Mouse (Mus musculus): ENCODE measurements at regions not wholly inside any gene's neighbourhood (a gene's known extent, or its start where the extent isn't known, plus 50 kb on each side); places are given as distances from the start of the nearest gene placed in this dataset.

- DNase-seq = no peak
These were observed 83.1 kb downstream of the Stk35 start for GRCm38 (mm10) chr2:129883417-129883816.

- DNase-seq = no peak
These were observed 84.0 kb downstream of the Stk35 start for GRCm38 (mm10) chr2:129884316-129884715.

DNA sequence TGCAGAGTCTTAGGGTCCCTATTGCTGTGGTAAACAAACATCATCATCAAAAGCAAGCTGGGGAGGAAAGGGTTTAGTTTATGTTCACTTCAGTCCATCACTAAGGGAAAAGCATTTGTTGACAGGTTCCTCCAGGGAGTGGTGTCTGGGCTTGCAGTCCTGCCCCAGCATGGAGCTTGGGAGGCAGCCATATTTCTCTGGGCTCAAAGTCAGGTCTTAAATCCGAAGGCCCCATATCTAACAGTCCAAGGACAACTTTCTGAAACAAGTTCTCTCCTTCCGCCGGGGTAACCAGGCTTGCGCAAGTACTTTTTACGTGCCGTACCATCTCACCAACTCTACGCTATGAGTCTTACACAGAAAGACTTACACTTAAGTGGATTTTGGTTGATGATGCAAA lies 85.2 kb downstream of the Stk35 start:
- peak; percentile 59 to 73 for DNase-seq

- no peak for DNase-seq
These were observed 92.9 kb downstream of the Stk35 start for GRCm38 (mm10) chr2:129893231-129893630.

- no peak for DNase-seq
These were observed 93.5 kb downstream of the Stk35 start for GRCm38 (mm10) chr2:129893832-129894231.

GRCm38 (mm10) chr2:129894906-129895305 lies 94.6 kb downstream of the Stk35 start:
- no peak for DNase-seq

GRCm38 (mm10) chr2:129895369-129895768 lies 95.1 kb downstream of the Stk35 start:
- no peak for DNase-seq

- DNase-seq = no peak
These were observed 96.4 kb downstream of the Stk35 start for GRCm38 (mm10) chr2:129896696-129897095.

- no peak for DNase-seq
These were observed 103.2 kb downstream of the Stk35 start for GRCm38 (mm10) chr2:129903383-129904135.

GRCm38 (mm10) chr2:129904753-129905152 lies 104.4 kb downstream of the Stk35 start:
- peak; percentile 18 to 58 for DNase-seq

DNA sequence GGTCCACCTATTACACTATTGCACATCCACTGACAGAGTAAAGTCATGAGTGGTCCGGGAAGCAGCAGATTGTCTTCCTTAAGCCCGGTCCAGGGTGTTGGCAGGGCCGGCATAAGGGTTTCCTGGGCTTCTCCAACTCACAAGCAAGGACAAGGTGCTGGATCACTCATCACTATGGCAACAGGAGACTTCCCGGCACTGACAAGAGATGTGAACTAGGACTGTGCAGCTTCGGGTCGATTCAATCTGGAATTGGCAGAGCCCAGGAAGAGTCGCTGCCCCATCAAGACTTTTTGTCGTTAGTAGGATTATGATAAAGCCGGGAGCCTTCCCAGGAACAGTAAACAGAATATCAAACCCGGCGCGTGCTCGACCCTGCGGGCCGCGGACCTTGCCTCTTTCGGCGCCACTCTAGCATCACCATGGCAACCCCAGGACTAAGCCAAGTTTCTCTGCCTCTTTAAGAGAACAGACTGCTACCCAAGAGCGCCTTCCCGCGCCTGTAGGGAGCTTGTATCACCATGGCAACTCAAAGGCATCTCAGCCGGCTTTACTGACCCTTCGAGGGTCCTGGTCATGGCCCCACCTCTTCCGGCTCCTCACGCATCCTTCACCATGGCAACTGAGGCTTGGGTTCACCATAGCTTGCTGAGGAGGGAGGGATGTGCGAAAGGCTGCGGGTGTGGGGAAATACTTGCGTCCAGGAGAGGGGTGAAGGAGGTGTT lies 103.3 kb upstream of the Tgm3 start:
- peak; percentile 35 to 44 for DNase-seq

- DNase-seq = no peak
These were observed 100.8 kb upstream of the Tgm3 start for GRCm38 (mm10) chr2:129911203-129911921.

DNA sequence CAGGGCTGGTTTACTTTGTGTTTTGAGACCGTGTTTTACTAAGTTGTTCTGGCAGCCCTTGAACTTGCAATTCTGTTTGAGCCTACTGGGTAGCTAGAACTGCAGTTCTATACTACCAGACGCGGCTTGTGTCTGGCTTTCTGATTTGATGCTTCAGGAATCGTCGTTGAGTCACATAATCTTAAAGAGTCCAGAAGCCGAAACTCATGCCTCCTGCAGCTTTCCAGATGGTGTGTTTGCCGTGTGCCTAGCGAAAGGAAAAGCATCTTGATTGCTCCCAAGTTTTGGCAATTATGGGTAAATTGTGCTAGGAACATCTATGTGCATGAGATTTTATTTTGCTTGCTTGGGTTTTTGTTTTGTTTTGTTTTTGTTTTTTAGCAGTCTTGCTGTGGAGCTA lies 99.6 kb upstream of the Tgm3 start:
- DNase-seq = no peak

DNA sequence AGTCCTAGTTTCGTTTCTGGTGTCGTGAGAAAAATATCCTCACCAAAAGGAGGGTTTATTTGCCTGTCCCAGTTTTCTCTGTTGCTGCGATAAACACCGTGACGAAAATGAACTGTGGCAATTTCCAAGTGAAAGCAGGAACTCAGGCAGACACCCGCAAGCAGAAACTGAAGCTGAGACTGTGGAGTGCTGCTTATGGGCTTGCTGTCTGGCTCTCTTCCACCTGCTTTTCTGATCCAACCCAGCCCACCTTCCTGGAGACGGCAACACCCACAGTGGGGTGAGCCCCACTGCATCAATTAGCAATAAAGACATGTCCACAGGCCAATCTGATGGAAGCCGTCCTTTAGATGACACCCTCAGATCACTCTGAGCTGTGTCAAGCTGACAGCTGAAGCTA lies 97.9 kb upstream of the Tgm3 start:
- DNase-seq = no peak

- DNase-seq = no peak
These were observed 95.7 kb upstream of the Tgm3 start for GRCm38 (mm10) chr2:129916411-129916810.

- no peak for DNase-seq
These were observed 93.9 kb upstream of the Tgm3 start for GRCm38 (mm10) chr2:129918141-129918790.

GRCm38 (mm10) chr2:129919551-129919950 lies 92.6 kb upstream of the Tgm3 start:
- DNase-seq = no peak

DNA sequence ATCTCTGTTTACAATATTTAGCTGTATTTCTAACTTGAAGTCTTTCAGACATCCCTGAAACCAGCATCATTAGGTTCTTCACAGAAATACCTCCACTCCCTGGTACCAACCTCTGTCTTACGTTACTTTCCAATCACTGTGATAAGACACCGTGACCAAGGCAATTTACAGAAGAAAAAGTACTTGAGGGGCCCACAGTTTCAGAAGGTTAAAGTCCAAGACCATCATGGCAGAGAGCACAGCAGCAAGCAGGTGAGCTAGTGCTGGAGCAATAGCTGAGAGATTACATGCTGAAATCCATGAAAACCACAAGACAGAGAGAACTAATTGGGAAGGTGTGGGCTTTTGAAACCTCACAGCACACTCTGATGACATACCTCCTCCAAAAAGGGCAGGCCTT lies 84.9 kb upstream of the Tgm3 start:
- no peak for DNase-seq

DNA sequence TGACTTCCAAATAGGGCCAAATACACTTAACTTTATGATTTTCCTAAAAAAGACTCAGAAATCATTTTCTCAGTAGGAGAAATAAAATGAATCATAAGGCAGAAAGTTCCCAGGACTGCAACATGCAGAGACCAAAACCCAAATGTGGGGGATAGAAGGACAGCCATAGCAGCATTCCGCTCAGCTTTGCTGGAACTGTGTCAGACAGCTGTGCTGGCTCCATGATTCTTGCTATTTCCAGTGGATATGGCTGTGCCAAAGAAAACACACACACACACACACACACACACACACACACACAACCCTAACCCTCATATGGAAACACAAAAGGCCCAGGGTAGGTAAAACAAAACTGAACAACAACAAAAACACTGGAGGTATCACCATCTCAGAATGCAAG lies 78.6 kb upstream of the Tgm3 start:
- no peak for DNase-seq

DNA sequence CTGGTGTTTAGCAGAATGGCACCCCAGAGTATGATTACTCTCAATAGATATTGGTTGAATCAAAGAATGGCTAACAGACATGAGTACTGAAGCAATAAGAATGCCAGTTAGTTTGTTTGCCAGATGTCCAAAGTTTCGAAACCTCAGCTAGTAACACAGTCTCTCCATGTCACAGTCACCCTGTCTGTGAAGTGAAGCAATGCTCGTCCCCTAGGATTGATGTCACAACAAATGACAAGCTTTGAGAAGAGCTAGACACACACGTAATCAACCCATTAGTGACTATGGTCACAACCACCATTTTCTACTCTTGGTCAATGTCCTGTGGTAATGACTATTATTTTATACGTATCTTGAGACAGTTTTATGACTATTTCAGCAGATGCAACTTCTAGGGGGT lies 69.3 kb upstream of the Tgm3 start:
- no peak for DNase-seq

GRCm38 (mm10) chr2:129947847-129948553 lies 64.1 kb upstream of the Tgm3 start:
- DNase-seq = no peak

GRCm38 (mm10) chr2:129949786-129950185 lies 62.4 kb upstream of the Tgm3 start:
- peak; percentile 45 to 46 for DNase-seq

All from adrenal gland, postnatal 36 days (tissue).